Comparison of ENCODE assay signal across 21 mouse cellular contexts in the genomic region with DNA sequence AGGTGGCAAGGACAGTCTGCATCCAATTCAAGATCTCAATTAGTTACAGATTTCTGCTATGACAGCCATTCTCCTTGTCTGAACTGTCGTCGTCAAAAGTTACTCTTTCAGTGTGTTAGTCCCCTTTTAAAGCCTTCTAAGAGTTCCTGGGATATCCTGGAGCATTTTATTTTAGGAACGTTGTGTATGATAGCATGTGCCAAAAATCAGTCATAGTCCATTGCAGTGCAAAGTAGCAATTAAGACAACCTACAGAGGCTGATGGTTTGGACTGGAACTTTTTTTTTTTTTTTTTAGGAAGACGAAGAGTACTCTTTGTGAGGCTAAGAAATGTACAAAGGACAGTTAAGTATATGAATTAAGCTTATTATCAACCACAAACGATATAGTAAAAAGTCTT. TPM values are rescaled to one million over a fixed set of nuclear protein-coding genes. Genes with fewer than 3 reads are reported as not detected.
A peak's percentile ranks its signal among the peaks of the same experiment; 100 is the strongest.
DNase-seq lines count a peak whose midpoint lies in the region; ATAC-seq and TF ChIP-seq lines count a peak whose summit lies in the region.
"Had no signal": no experiment of that assay in that cellular context is flagged by ENCODE, and none has a peak within 500 bp of the region (broad histone marks: within the 10 kb centered on the region; RNA-seq: fewer than 3 reads in every experiment).

Gene Phex (minus strand): TSS at position 101 of the 400 bp plus-strand sequence.

- no peak for TF ChIP-seq POLR2A in limb, embryonic 14.5 days (IDR thresholded peaks at IDR 0.05; ENCODE audit: borderline replicate concordance, extremely low read depth, insufficient read depth, insufficient read length)

- TF ChIP-seq CTCF in lung, embryonic 14.5 days (IDR thresholded peaks at IDR 0.05; ENCODE audit: low read depth) = no peak

- H3K27ac ChIP-seq in limb, embryonic 14.5 days (replicated peaks; ENCODE audit: low read depth, low read length) = no peak within 1 kb of the TSS
- no peak within 1 kb of the TSS for H3K27ac ChIP-seq in limb, embryonic 10.5 days
- H3K27ac ChIP-seq in lung, embryonic 14.5 days (ENCODE audit: low read depth) = no peak within 1 kb of the TSS
- H3K27ac ChIP-seq in lung, embryonic 16.5 days (ENCODE audit: low read length) = 0 out of 2 replicates have a peak within 1 kb of the TSS, but pooled peaks have one; percentile 1

- H3K9me3 ChIP-seq in limb, embryonic 14.5 days (ENCODE audit: control insufficient read depth, low read length) = no peaks in the 10 kb centered on the region
- no peaks in the 10 kb centered on the region for H3K9me3 ChIP-seq in limb, embryonic 10.5 days (replicated peaks)
- no peaks in the 10 kb centered on the region for H3K9me3 ChIP-seq in lung, embryonic 14.5 days (ENCODE audit: low read depth, low read length)
- H3K9me3 ChIP-seq in lung, embryonic 16.5 days (ENCODE audit: control insufficient read depth, low read length) = no peaks in the 10 kb centered on the region
- H3K9me3 ChIP-seq: G1E had no signal

- no peak for DNase-seq in limb, embryonic 14.5 days (ENCODE audit: low spot score)
- DNase-seq in limb, embryonic 10.5 days (ENCODE audit: low spot score) = no peak
- no peak for DNase-seq in lung, embryonic 14.5 days
- no peak for DNase-seq in lung, postnatal 14 days
- no peak for DNase-seq in lung, adult 18-20 months
- DNase-seq: adrenal gland, adult 2 months; adrenal gland, adult 8-10 months; adrenal gland, postnatal 10 days; adrenal gland, postnatal 14 days; adrenal gland, postnatal 25 days; adrenal gland, postnatal 36 days; B cell, adult 2 months; cerebellum, adult 11 months; cerebellum, adult 11-12 months; cerebellum, adult 18-20 months had no signal

- no peak within 1 kb of the TSS for H3K9ac ChIP-seq in limb, embryonic 14.5 days (ENCODE audit: low read depth, low read length, severe bottlenecking)
- no peak within 1 kb of the TSS for H3K9ac ChIP-seq in lung, embryonic 14.5 days
- H3K9ac ChIP-seq in lung, embryonic 16.5 days (ENCODE audit: low read length) = no peak within 1 kb of the TSS

- H3K4me3 ChIP-seq in limb, embryonic 14.5 days (replicated peaks; ENCODE audit: low read length) = no peak within 1 kb of the TSS
- H3K4me3 ChIP-seq in limb, embryonic 10.5 days = no peak within 1 kb of the TSS
- no peak within 1 kb of the TSS for H3K4me3 ChIP-seq in lung, embryonic 14.5 days (ENCODE audit: low read depth, low read length)
- no peak within 1 kb of the TSS for H3K4me3 ChIP-seq in lung, embryonic 16.5 days (ENCODE audit: low read length)

- no peaks in the 10 kb centered on the region for H3K27me3 ChIP-seq in limb, embryonic 14.5 days (ENCODE audit: control insufficient read depth, insufficient read depth, low read length)
- H3K27me3 ChIP-seq in limb, embryonic 10.5 days (ENCODE audit: low read depth, poor library complexity, severe bottlenecking) = peaks cover 23% of the 10 kb centered on the region; the same call in 1 of the 2 replicates
- H3K27me3 ChIP-seq in lung, embryonic 14.5 days (ENCODE audit: insufficient read depth, low read length) = no peaks in the 10 kb centered on the region
- no peaks in the 10 kb centered on the region for H3K27me3 ChIP-seq in lung, embryonic 16.5 days (ENCODE audit: control insufficient read depth, insufficient read depth, low read depth, low read length)
- H3K27me3 ChIP-seq: CH12.LX had no signal

- no peak for ATAC-seq in limb, embryonic 14.5 days (ENCODE audit: low FRiP score, low read depth)
- ATAC-seq in lung, embryonic 14.5 days (ENCODE audit: insufficient read depth) = peak; percentile 35; the same call in 1 of the 2 replicates
- ATAC-seq in lung, embryonic 16.5 days (ENCODE audit: low read depth) = 0 out of 2 replicates have a peak, but pooled peaks have one; percentile 17
- ATAC-seq: activated CD4-positive, CD25-positive, alpha-beta regulatory T cell, adult 4 months; CD4-positive, CD25-positive, alpha-beta regulatory T cell, adult 4 months; Patski had no signal

- WGBS in limb, embryonic 14.5 days = 48% methylated on average over 5 of the region's 5 CpGs
- WGBS in limb, embryonic 10.5 days = 68% methylated on average over 5 of the region's 5 CpGs
- WGBS in lung, embryonic 14.5 days = 51% methylated on average over 5 of the region's 5 CpGs
- WGBS in lung, embryonic 16.5 days = 42% methylated on average over 5 of the region's 5 CpGs

- H3K36me3 ChIP-seq in limb, embryonic 14.5 days (ENCODE audit: control insufficient read depth, insufficient read depth, low read length) = no peaks in the 10 kb centered on the region
- H3K36me3 ChIP-seq in limb, embryonic 10.5 days = no peaks in the 10 kb centered on the region
- H3K36me3 ChIP-seq in lung, embryonic 14.5 days (ENCODE audit: insufficient read depth) = no peaks in the 10 kb centered on the region
- no peaks in the 10 kb centered on the region for H3K36me3 ChIP-seq in lung, embryonic 16.5 days (ENCODE audit: control insufficient read depth, insufficient read depth, low read length)
- H3K36me3 ChIP-seq: G1E had no signal

- H3K4me2 ChIP-seq in limb, embryonic 14.5 days (replicated peaks; ENCODE audit: low read depth, low read length, severe bottlenecking) = 0 out of 2 replicates have a peak within 1 kb of the TSS, but pooled peaks have one; percentile 19
- H3K4me2 ChIP-seq in lung, embryonic 14.5 days = no peak within 1 kb of the TSS
- H3K4me2 ChIP-seq in lung, embryonic 16.5 days (ENCODE audit: low read depth, low read length) = no peak within 1 kb of the TSS

- H3K4me1 ChIP-seq in limb, embryonic 14.5 days (ENCODE audit: control insufficient read depth, insufficient read depth, low read length) = no peaks in the 10 kb centered on the region
- H3K4me1 ChIP-seq in limb, embryonic 10.5 days = no peaks in the 10 kb centered on the region
- H3K4me1 ChIP-seq in lung, embryonic 14.5 days (ENCODE audit: insufficient read depth) = no peaks in the 10 kb centered on the region
- H3K4me1 ChIP-seq in lung, embryonic 16.5 days (replicated peaks; ENCODE audit: control insufficient read depth, insufficient read depth, low read length) = no peaks in the 10 kb centered on the region

RNA-seq across cellular contexts. Expression of gene Phex, which starts in this region (rescaled TPM):
- polyA plus RNA-seq in limb, embryonic 14.5 days (2012; rRNA removed) = 7.0 TPM in 2 replicates
- 7.8 and 7.9 TPM in 2 replicates for polyA plus RNA-seq in limb, embryonic 14.5 days (2014; fragmentation: Nextera tagmentation; extraction: Ambion mirVana)
- polyA plus RNA-seq in limb, embryonic 10.5 days (2016; fragmentation: Nextera tagmentation; extraction: Ambion mirVana) = 0.04 and 0.18 TPM in 2 replicates
- polyA plus RNA-seq in lung, embryonic 14.5 days (2014; fragmentation: Nextera tagmentation; extraction: Ambion mirVana) = 2.2 and 2.6 TPM in 2 replicates
- 4.1 and 5.1 TPM in 2 replicates for polyA plus RNA-seq in lung, embryonic 16.5 days (2015; fragmentation: Nextera tagmentation; extraction: Ambion mirVana)
- polyA plus RNA-seq: adrenal gland, adult 2 months; CD4-positive, CD25-positive, alpha-beta regulatory T cell, adult 4 months; G1E had no signal
